Mouse (Mus musculus): Measurements from ENCODE around the gene Srgap2. TPM values are rescaled to one million over a fixed set of nuclear protein-coding genes. Genes with fewer than 3 reads are reported as not detected.

The Srgap2 gene
- polyA plus RNA-seq, 1 experiment, result 0.38 TPM

GRCm38 (mm10) chr1:131299240-131299639, 227.9 kb downstream of the Srgap2 start:
- Histone ChIP-seq H3K9me3 (ENCODE audit: control insufficient read depth, low read length) (no peaks in the 10 kb centered on the region), H3K4me3 (replicated peaks) (no peak overlapping the region), H3K36me3 (ENCODE audit: control insufficient read depth) (peaks cover 35% of the 10 kb centered on the region), H3K27me3 (ENCODE audit: control insufficient read depth) (no peaks in the 10 kb centered on the region), H3K4me1 (ENCODE audit: control insufficient read depth) (no peaks in the 10 kb centered on the region)
- TF ChIP-seq GATA1 (IDR thresholded peaks at IDR 0.05; ENCODE audit: low read length) (no peak), TAL1 (IDR thresholded peaks at IDR 0.05; ENCODE audit: low read length) (no peak)

GRCm38 (mm10) chr1:131298171-131298570, 229.0 kb downstream of the Srgap2 start:
- no peak for TF ChIP-seq GATA1 (IDR thresholded peaks at IDR 0.05; ENCODE audit: low read length)
- no peak for TF ChIP-seq TAL1 (IDR thresholded peaks at IDR 0.05; ENCODE audit: low read length)
- Histone ChIP-seq H3K27me3 (ENCODE audit: control insufficient read depth) (no peaks in the 10 kb centered on the region), H3K36me3 (ENCODE audit: control insufficient read depth) (peaks cover 35% of the 10 kb centered on the region), H3K4me3 (replicated peaks) (no peak overlapping the region), H3K9me3 (ENCODE audit: control insufficient read depth, low read length) (no peaks in the 10 kb centered on the region), H3K4me1 (ENCODE audit: control insufficient read depth) (no peaks in the 10 kb centered on the region)

- no peaks in the 10 kb centered on the region for H3K27me3 ChIP-seq (ENCODE audit: control insufficient read depth)
- no peaks in the 10 kb centered on the region for H3K9me3 ChIP-seq (ENCODE audit: control insufficient read depth, low read length)
- H3K4me3 ChIP-seq (replicated peaks), result no peak overlapping the region
- H3K4me1 ChIP-seq (ENCODE audit: control insufficient read depth), result no peaks in the 10 kb centered on the region
- peaks cover 39% of the 10 kb centered on the region for H3K36me3 ChIP-seq (ENCODE audit: control insufficient read depth)
- TF ChIP-seq TAL1 (IDR thresholded peaks at IDR 0.05; ENCODE audit: low read length) (no peak), GATA1 (IDR thresholded peaks at IDR 0.05; ENCODE audit: low read length) (no peak)
These were observed 230.4 kb downstream of the Srgap2 start for GRCm38 (mm10) chr1:131296726-131297125.

GRCm38 (mm10) chr1:131295200-131295599, 232.0 kb downstream of the Srgap2 start:
- no peaks in the 10 kb centered on the region for H3K4me1 ChIP-seq (ENCODE audit: control insufficient read depth)
- no peak for TF ChIP-seq TAL1 (IDR thresholded peaks at IDR 0.05; ENCODE audit: low read length)
- no peak for TF ChIP-seq GATA1 (IDR thresholded peaks at IDR 0.05; ENCODE audit: low read length)
- no peaks in the 10 kb centered on the region for H3K27me3 ChIP-seq (ENCODE audit: control insufficient read depth)
- H3K9me3 ChIP-seq (ENCODE audit: control insufficient read depth, low read length), result no peaks in the 10 kb centered on the region
- peaks cover 38% of the 10 kb centered on the region for H3K36me3 ChIP-seq (ENCODE audit: control insufficient read depth)
- no peak overlapping the region for H3K4me3 ChIP-seq (replicated peaks)

- Histone ChIP-seq H3K36me3 (ENCODE audit: control insufficient read depth) (peaks cover 32% of the 10 kb centered on the region), H3K27me3 (ENCODE audit: control insufficient read depth) (no peaks in the 10 kb centered on the region), H3K4me1 (ENCODE audit: control insufficient read depth) (no peaks in the 10 kb centered on the region), H3K4me3 (replicated peaks) (no peak overlapping the region), H3K9me3 (ENCODE audit: control insufficient read depth, low read length) (no peaks in the 10 kb centered on the region)
- TF ChIP-seq GATA1 (IDR thresholded peaks at IDR 0.05; ENCODE audit: low read length) (no peak), TAL1 (IDR thresholded peaks at IDR 0.05; ENCODE audit: low read length) (no peak)
These were observed 233.3 kb downstream of the Srgap2 start for GRCm38 (mm10) chr1:131293922-131294250.

- no peak for TF ChIP-seq GATA1 (IDR thresholded peaks at IDR 0.05; ENCODE audit: low read length)
- no peak for TF ChIP-seq TAL1 (IDR thresholded peaks at IDR 0.05; ENCODE audit: low read length)
- Histone ChIP-seq H3K27me3 (ENCODE audit: control insufficient read depth) (no peaks in the 10 kb centered on the region), H3K4me3 (replicated peaks) (no peak overlapping the region), H3K4me1 (ENCODE audit: control insufficient read depth) (no peaks in the 10 kb centered on the region), H3K36me3 (ENCODE audit: control insufficient read depth) (peaks cover 32% of the 10 kb centered on the region), H3K9me3 (ENCODE audit: control insufficient read depth, low read length) (no peaks in the 10 kb centered on the region)
These were observed 233.8 kb downstream of the Srgap2 start for GRCm38 (mm10) chr1:131293221-131293921.

- no peaks in the 10 kb centered on the region for H3K9me3 ChIP-seq (ENCODE audit: control insufficient read depth, low read length)
- H3K4me1 ChIP-seq (ENCODE audit: control insufficient read depth), result no peaks in the 10 kb centered on the region
- no peaks in the 10 kb centered on the region for H3K27me3 ChIP-seq (ENCODE audit: control insufficient read depth)
- no peak for TF ChIP-seq TAL1 (IDR thresholded peaks at IDR 0.05; ENCODE audit: low read length)
- no peak for TF ChIP-seq GATA1 (IDR thresholded peaks at IDR 0.05; ENCODE audit: low read length)
- H3K4me3 ChIP-seq (replicated peaks), result no peak overlapping the region
- H3K36me3 ChIP-seq (ENCODE audit: control insufficient read depth), result peaks cover 18% of the 10 kb centered on the region
These were observed 236.5 kb downstream of the Srgap2 start for GRCm38 (mm10) chr1:131290648-131291047.

- H3K27me3 ChIP-seq (ENCODE audit: control insufficient read depth), result no peaks in the 10 kb centered on the region
- H3K4me1 ChIP-seq (ENCODE audit: control insufficient read depth), result no peaks in the 10 kb centered on the region
- H3K9me3 ChIP-seq (ENCODE audit: control insufficient read depth, low read length), result no peaks in the 10 kb centered on the region
- H3K4me3 ChIP-seq (replicated peaks), result no peak overlapping the region
- peaks cover 9% of the 10 kb centered on the region for H3K36me3 ChIP-seq (ENCODE audit: control insufficient read depth)
- TF ChIP-seq GATA1 (IDR thresholded peaks at IDR 0.05; ENCODE audit: low read length) (no peak), TAL1 (IDR thresholded peaks at IDR 0.05; ENCODE audit: low read length) (no peak)
These were observed 238.2 kb downstream of the Srgap2 start for GRCm38 (mm10) chr1:131288938-131289337.

GRCm38 (mm10) chr1:131287267-131287666, 239.9 kb downstream of the Srgap2 start:
- no peaks in the 10 kb centered on the region for H3K27me3 ChIP-seq (ENCODE audit: control insufficient read depth)
- H3K4me1 ChIP-seq (ENCODE audit: control insufficient read depth), result no peaks in the 10 kb centered on the region
- H3K4me3 ChIP-seq (replicated peaks), result no peak overlapping the region
- H3K36me3 ChIP-seq (ENCODE audit: control insufficient read depth), result peaks cover 5% of the 10 kb centered on the region
- TF ChIP-seq GATA1 (IDR thresholded peaks at IDR 0.05; ENCODE audit: low read length), result no peak
- no peak for TF ChIP-seq TAL1 (IDR thresholded peaks at IDR 0.05; ENCODE audit: low read length)
- H3K9me3 ChIP-seq (ENCODE audit: control insufficient read depth, low read length), result no peaks in the 10 kb centered on the region

- no peaks in the 10 kb centered on the region for H3K27me3 ChIP-seq (ENCODE audit: control insufficient read depth)
- no peak for TF ChIP-seq TAL1 (IDR thresholded peaks at IDR 0.05; ENCODE audit: low read length)
- no peaks in the 10 kb centered on the region for H3K9me3 ChIP-seq (ENCODE audit: control insufficient read depth, low read length)
- peaks cover 5% of the 10 kb centered on the region for H3K36me3 ChIP-seq (ENCODE audit: control insufficient read depth)
- H3K4me1 ChIP-seq (ENCODE audit: control insufficient read depth), result no peaks in the 10 kb centered on the region
- no peak overlapping the region for H3K4me3 ChIP-seq (replicated peaks)
These were observed 240.3 kb downstream of the Srgap2 start for GRCm38 (mm10) chr1:131286803-131287202.

All from erythroblast, embryonic 14.5 days (primary cell).